Mouse (Mus musculus) R1 (cell line): ENCODE measurements around the gene 9030624G23Rik.
"Not testable (repeated sequence)": the region's sequence is repeated elsewhere in the genome, so short reads cannot be mapped to it uniquely, and the experiment has no call there.

Experiments used
- DNase-seq: peaks from one replicate; pipeline ENCODE4 v3.0.0-alpha.2; 2018; ENCODE audit warnings: low read depth, low spot score

The 9030624G23Rik gene

DNA sequence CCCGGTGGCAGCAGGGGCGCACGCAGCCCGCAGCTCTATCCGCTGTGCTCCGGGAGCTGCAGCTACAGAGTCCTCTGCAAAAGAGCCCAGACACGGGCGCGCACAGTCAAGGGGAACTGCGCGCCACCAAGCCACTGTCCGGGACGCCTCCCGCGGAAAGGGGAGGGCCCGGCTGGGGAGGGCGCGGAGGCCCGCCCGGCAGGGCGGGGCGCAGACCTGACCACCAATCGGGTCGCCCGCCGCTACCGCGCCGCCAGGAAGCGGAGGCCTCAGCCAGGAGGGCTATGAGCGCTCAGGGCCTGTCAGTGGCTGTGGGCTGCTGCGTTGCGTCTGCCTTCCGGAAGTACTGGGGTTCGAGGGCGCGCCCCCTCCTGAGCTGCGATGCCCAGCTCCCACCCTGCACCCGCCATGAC lies at the start of gene 9030624G23Rik:
TSS of gene 9030624G23Rik (minus strand) at position 139 of the 413 bp plus-strand sequence.
- not testable (repeated sequence) for DNase-seq

- not testable (repeated sequence) for DNase-seq
These were observed 13.9 kb downstream of the 9030624G23Rik start for GRCm38 (mm10) chr12:24083096-24083495.
